Mouse (Mus musculus) midbrain, postnatal 0 days (tissue): ENCODE measurements around the gene Rbfox1. TPM values are rescaled to one million over a fixed set of nuclear protein-coding genes. Genes with fewer than 3 reads are reported as not detected.

Source experiments
- ATAC-seq: fragments of 200-750 bp; cut with Nextera tagmentation; 2 replicates; pipeline ENCODE4 v1.8.0; 2017; ENCODE audit warnings: moderate number of reproducible peaks, mild to moderate bottlenecking, moderate TSS enrichment, moderate library complexity; ENCODE audit not compliant: low FRiP score
- DNase-seq: peaks from one replicate; pipeline ENCODE4 v3.0.0-alpha.2; 2015; ENCODE audit warnings: low spot score
- H3K27ac ChIP-seq: fragments of 300-500 bp; sonication (generic); 2 replicates; pipeline ENCODE4 v1.5.1; 2014; ENCODE audit warnings: low read depth, mild to moderate bottlenecking, low read length, mixed read lengths
- H3K27me3 ChIP-seq: fragments of 300-500 bp; sonication (generic); 2 replicates; pipeline ENCODE4 v1.6.1; 2014; ENCODE audit warnings: low read length, control low read depth, mixed read lengths; ENCODE audit not compliant: insufficient read depth
- H3K36me3 ChIP-seq: fragments of 300-500 bp; sonication (generic); 2 replicates; pipeline ENCODE4 v1.6.1; 2014; ENCODE audit warnings: low read length, control low read depth, mixed read lengths; ENCODE audit not compliant: insufficient read depth
- H3K4me1 ChIP-seq: fragments of 300-500 bp; sonication (generic); 2 replicates; pipeline ENCODE4 v1.6.1; 2014; ENCODE audit warnings: mild to moderate bottlenecking, control low read depth, antibody characterized with exemption, low read length, mixed read lengths; ENCODE audit not compliant: insufficient read depth
- H3K4me2 ChIP-seq: fragments of 300-500 bp; sonication (generic); 2 replicates; pipeline ENCODE4 v1.6.1; 2014; ENCODE audit warnings: low read depth, mild to moderate bottlenecking, low read length, mixed read lengths; ENCODE audit not compliant: poor library complexity, severe bottlenecking
- H3K4me3 ChIP-seq: fragments of 300-500 bp; sonication (generic); 2 replicates; pipeline ENCODE4 v1.5.1; 2014; ENCODE audit warnings: low read depth, mild to moderate bottlenecking, low read length, moderate library complexity
- H3K9ac ChIP-seq: fragments of 300-500 bp; sonication (generic); replicated peaks from 2 replicates; pipeline ENCODE4 v1.6.1; 2014; ENCODE audit warnings: mild to moderate bottlenecking, low read length, moderate library complexity, mixed read lengths; ENCODE audit not compliant: poor library complexity, severe bottlenecking
- H3K9me3 ChIP-seq: fragments of 300-500 bp; sonication (generic); 2 replicates; pipeline ENCODE4 v1.6.1; 2016; ENCODE audit warnings: low read length, control low read depth
- CTCF ChIP-seq: IDR thresholded peaks from 2 replicates; pipeline ENCODE4 v1.5.1; 2016; ENCODE audit warnings: antibody characterized with exemption, mild to moderate bottlenecking
- WGBS: fragments of 180-500 bp; shearing (Covaris S2); extraction: QIAGEN DNeasy Blood & Tissue Kit; methylation state at CpG from one replicate; pipeline ENCODE4 v1.1.7; 2014; 5-methylcytosine and 5-hydroxymethylcytosine counted together
- polyA plus RNA-seq: library from polyadenylated mRNA; unstranded; fragments of >200 nt; fragmentation: Nextera tagmentation; extraction: Ambion mirVana; gene quantifications from 2 replicates; pipeline ENCODE4 v1.2.1, GENCODE M21; 2015
- total RNA-seq: library from RNA; depleted of rRNA; stranded (reverse); fragments of >200 nt; gene quantifications from 2 replicates; pipeline ENCODE4 v1.2.3, GENCODE M21; 2014

The Rbfox1 gene
- total and polyA plus RNA-seq, 2 experiments from 2014 or later: 142 to 242 TPM

DNA sequence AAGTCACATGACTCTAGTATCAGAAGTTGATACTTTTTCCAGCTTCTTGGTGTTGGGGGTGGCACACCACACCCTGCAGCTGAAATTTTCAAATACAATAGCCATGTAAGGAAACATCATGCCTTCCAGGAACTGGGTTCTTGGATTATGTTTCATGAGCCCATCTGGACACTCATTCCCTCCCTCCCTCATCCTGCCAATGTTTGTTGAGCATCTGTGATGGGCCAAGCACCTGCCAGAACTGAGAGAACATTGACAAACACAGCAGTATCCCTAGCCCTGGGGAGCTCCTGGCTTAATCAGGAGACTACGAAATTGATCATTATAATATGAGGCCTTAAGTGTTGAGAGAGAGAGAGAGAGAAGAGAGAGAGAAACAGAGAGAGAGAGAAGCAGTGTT lies 18.2 kb upstream of the Rbfox1 start:
- no peaks in the 10 kb centered on the region for H3K4me1 ChIP-seq
- peak; percentile 13 for DNase-seq
- 57% methylated on average over 1 of the region's 1 CpGs for WGBS

DNA sequence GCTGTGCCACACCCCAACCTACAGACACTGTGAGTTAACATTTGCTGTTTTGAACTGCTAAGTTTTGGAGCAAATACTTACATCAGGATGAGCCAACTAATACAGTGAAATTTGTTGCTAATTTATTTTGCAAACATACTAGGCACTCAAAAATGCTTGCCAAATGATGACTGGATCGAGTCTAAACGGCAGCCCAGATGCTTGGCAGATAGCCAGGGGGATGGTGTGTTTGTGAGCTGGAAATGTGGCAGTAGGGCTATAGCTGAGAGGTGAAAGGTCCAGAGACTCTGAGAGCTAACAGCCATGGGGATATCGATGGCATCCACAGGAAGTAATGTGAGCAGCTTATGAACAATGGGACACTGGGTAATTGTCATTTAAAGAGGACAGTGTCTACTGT lies 14.8 kb upstream of the Rbfox1 start:
- DNase-seq: no peak
- WGBS: 52% methylated on average over 3 of the region's 3 CpGs

More for the DNA sequence above, 18.2 kb upstream of the Rbfox1 start:
- Histone ChIP-seq H3K9me3 (no peaks in the 10 kb centered on the region), H3K9ac (no peak overlapping the region), H3K27me3 (no peaks in the 10 kb centered on the region), H3K36me3 (no peaks in the 10 kb centered on the region), H3K4me2 (no peak overlapping the region), H3K27ac (no peak overlapping the region), H3K4me3 (no peak overlapping the region)
- no peak for ATAC-seq
- no peak for TF ChIP-seq CTCF

GRCm38 (mm10) chr16:5881820-5882219 lies 3.3 kb upstream of the Rbfox1 start:
- H3K27ac ChIP-seq: no peak overlapping the region
- H3K9me3 ChIP-seq: no peaks in the 10 kb centered on the region
- no peak overlapping the region for H3K4me3 ChIP-seq
- H3K9ac ChIP-seq: no peak overlapping the region
- H3K36me3 ChIP-seq: no peaks in the 10 kb centered on the region
- DNase-seq: peak; percentile 78
- WGBS: 2% methylated on average over 4 of the region's 4 CpGs
- H3K27me3 ChIP-seq: 0 out of 2 replicates have a peak, but pooled peaks cover 4% of the 10 kb centered on the region
- no peak overlapping the region for H3K4me2 ChIP-seq
- no peak for ATAC-seq
- peak; percentile 80 for TF ChIP-seq CTCF
- H3K4me1 ChIP-seq: 0 out of 2 replicates have a peak, but pooled peaks cover 3% of the 10 kb centered on the region

More for the DNA sequence above, 14.8 kb upstream of the Rbfox1 start:
- no peak for ATAC-seq
- H3K4me3 ChIP-seq: no peak overlapping the region
- no peak overlapping the region for H3K27ac ChIP-seq
- H3K9ac ChIP-seq: no peak overlapping the region
- H3K4me2 ChIP-seq: no peak overlapping the region
- no peaks in the 10 kb centered on the region for H3K36me3 ChIP-seq
- no peaks in the 10 kb centered on the region for H3K27me3 ChIP-seq
- H3K9me3 ChIP-seq: no peaks in the 10 kb centered on the region
- TF ChIP-seq CTCF: no peak
- H3K4me1 ChIP-seq: no peaks in the 10 kb centered on the region

GRCm38 (mm10) chr16:5885690-5886050 lies 515 bp downstream of the Rbfox1 start:
- Histone ChIP-seq H3K27me3 (0 out of 2 replicates have a peak, but pooled peaks cover 3% of the 10 kb centered on the region), H3K4me1 (0 out of 2 replicates have a peak, but pooled peaks cover 3% of the 10 kb centered on the region), H3K4me3 (peak overlapping the region; percentile 58), H3K9ac (peak overlapping the region; percentile 65), H3K36me3 (no peaks in the 10 kb centered on the region), H3K4me2 (peak overlapping the region; percentile 89), H3K27ac (no peak overlapping the region), H3K9me3 (no peaks in the 10 kb centered on the region)
- ATAC-seq (no peak), DNase-seq (no peak)
- TF ChIP-seq CTCF: no peak
- 6% methylated on average over 15 of the region's 15 CpGs for WGBS

GRCm38 (mm10) chr16:5895564-5895963 lies 10.4 kb downstream of the Rbfox1 start:
- ATAC-seq: no peak

DNA sequence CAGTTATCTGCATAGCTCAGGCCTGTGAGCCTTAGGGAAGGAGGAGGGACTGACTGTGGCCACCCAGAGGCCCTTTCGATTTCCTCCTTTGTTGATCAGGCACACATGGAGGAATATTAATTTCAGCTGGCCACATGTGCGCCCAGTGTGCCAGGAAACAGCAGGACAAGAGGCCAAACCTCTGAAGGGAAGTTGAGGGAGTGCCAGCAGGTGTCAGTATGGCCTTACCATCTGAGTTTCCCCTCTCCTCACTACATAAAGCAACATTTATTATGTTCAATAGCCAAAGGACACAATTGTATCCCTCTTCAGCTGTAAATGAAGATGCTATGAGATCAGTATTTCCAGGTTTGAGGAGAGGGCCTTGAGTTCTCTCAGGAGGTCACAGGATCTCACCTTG lies 13.2 kb downstream of the Rbfox1 start:
- peak; percentile 65 for DNase-seq
- 18% methylated on average over 2 of the region's 2 CpGs for WGBS
- Histone ChIP-seq H3K4me2 (no peak overlapping the region), H3K27ac (no peak overlapping the region), H3K9me3 (no peaks in the 10 kb centered on the region), H3K4me1 (no peaks in the 10 kb centered on the region), H3K4me3 (no peak overlapping the region), H3K9ac (no peak overlapping the region), H3K36me3 (no peaks in the 10 kb centered on the region), H3K27me3 (no peaks in the 10 kb centered on the region)
- peak; percentile 78 for TF ChIP-seq CTCF
- no peak for ATAC-seq

More at GRCm38 (mm10) chr16:5895564-5895963, 10.4 kb downstream of the Rbfox1 start:
- WGBS: 81% methylated on average over 7 of the region's 7 CpGs
- Histone ChIP-seq H3K9me3 (no peaks in the 10 kb centered on the region), H3K4me1 (no peaks in the 10 kb centered on the region), H3K9ac (no peak overlapping the region), H3K4me3 (no peak overlapping the region), H3K36me3 (no peaks in the 10 kb centered on the region), H3K27me3 (no peaks in the 10 kb centered on the region), H3K4me2 (no peak overlapping the region), H3K27ac (no peak overlapping the region)
- TF ChIP-seq CTCF: no peak
- DNase-seq: peak; percentile 21
